Mouse (Mus musculus) Patski (cell line): ENCODE measurements around the gene Hnrnph1. TPM values are rescaled to one million over a fixed set of nuclear protein-coding genes. Genes with fewer than 3 reads are reported as not detected.
A peak's percentile ranks its signal among the peaks of the same experiment; 100 is the strongest.
"Not testable (repeated sequence)": the region's sequence is repeated elsewhere in the genome, so short reads cannot be mapped to it uniquely, and the experiment has no call there.

Experiments
- ATAC-seq: fragments of 100-300 bp; one replicate; pipeline ENCODE4 v1.8.0; 2021
- CTCF ChIA-PET: fragments of 350-600 bp; sonication (Branson Sonifier 250); formaldehyde crosslinking; loops from one replicate; lab custom pipeline; 2022; ENCODE audit warnings: inconsistent platforms; lab: Charles Lee
- POLR2A ChIA-PET: fragments of 350-600 bp; sonication (Branson Sonifier 250); formaldehyde crosslinking; loops from one replicate; lab custom pipeline; 2022; ENCODE audit warnings: antibody characterized with exemption, inconsistent platforms; lab: Charles Lee
- DNase-seq: peaks from one replicate; pipeline ENCODE4 v3.0.0-alpha.2; 2011; ENCODE audit warnings: low read depth, low spot score
- H3K27me3 ChIP-seq: fragments of 371-371 bp; one replicate; pipeline ENCODE4 v1.5.1; 2021
- CTCF ChIP-seq: fragments of 100-300 bp; IDR thresholded peaks from one replicate; pipeline ENCODE4 v1.5.1; 2021
- in situ Hi-C: fragments of 300-500 bp; cut with MboI; formaldehyde crosslinking; loops from 3 replicates; pipeline ENCODE4 v1.11.1; 2018; ENCODE audit warnings: low pct_unique_long_range_greater_than_20kb, mixed read lengths
- polyA plus RNA-seq: library from polyadenylated mRNA; unstranded; gene quantifications from one replicate; pipeline ENCODE4 v1.2.3, GENCODE M21; 2021

The Hnrnph1 gene
- polyA plus RNA-seq, 1 experiment from 2014 or later = 503 TPM

GRCm38 (mm10) chr11:50354162-50354561 lies 22.6 kb upstream of the Hnrnph1 start, which contains the start of gene Cby3:
TSS of gene Cby3 (plus strand) at chr11:50354462.
- in situ Hi-C loops = no loop called here

GRCm38 (mm10) chr11:50354851-50355250 lies 21.9 kb upstream of the Hnrnph1 start:
- H3K27me3 ChIP-seq = no peaks in the 10 kb centered on the region
- TF ChIP-seq CTCF = no peak
- CTCF ChIA-PET = interaction anchor here (0.6 to 2.8 kb wide), 8 partner anchors 9 to 421 kb away, joined by 3 to 13 read pairs (median 4); no protein-coding TSS in a partner anchor
- POLR2A ChIA-PET = interaction anchor here (1.0 to 2.1 kb wide), 2 partner anchors 22 to 51 kb away, joined by 3 to 7 read pairs; partner anchors contain the start of gene Hnrnph1
- DNase-seq = no peak
- peak; percentile 92 for ATAC-seq
- in situ Hi-C loops = no loop called here

More at GRCm38 (mm10) chr11:50354162-50354561, 22.6 kb upstream of the Hnrnph1 start, which contains the start of gene Cby3:
- ATAC-seq = no peak
- DNase-seq = no peak
- ChIA-PET POLR2A (interaction anchor here (1.0 to 2.1 kb wide), 2 partner anchors 23 to 51 kb away, joined by 3 to 7 read pairs; partner anchors contain the start of gene Hnrnph1), CTCF (interaction anchor here (0.9 to 2.8 kb wide), 7 partner anchors 9 to 124 kb away, joined by 3 to 13 read pairs (median 4); no protein-coding TSS in a partner anchor)
- no peaks in the 10 kb centered on the region for H3K27me3 ChIP-seq
- no peak for TF ChIP-seq CTCF

- ChIA-PET POLR2A (interaction anchor here (2.1 kb wide), 1 partner anchor 22 kb away, joined by 7 read pairs; the partner anchor contains the start of gene Hnrnph1), CTCF (interaction anchor here (0.6 to 2.8 kb wide), 7 partner anchors 9 to 422 kb away, joined by 3 to 13 read pairs (median 4); no protein-coding TSS in a partner anchor)
- TF ChIP-seq CTCF = no peak
- no peaks in the 10 kb centered on the region for H3K27me3 ChIP-seq
- in situ Hi-C loops = no loop called here
- ATAC-seq = peak; percentile 79
- DNase-seq = no peak
Observed at GRCm38 (mm10) chr11:50355395-50355794, 21.4 kb upstream of the Hnrnph1 start.

- CTCF ChIA-PET = no interaction called here
- ATAC-seq (no peak), DNase-seq (no peak)
- in situ Hi-C loops = no loop called here
- no peak for TF ChIP-seq CTCF
- H3K27me3 ChIP-seq = no peaks in the 10 kb centered on the region
- POLR2A ChIA-PET = interaction anchor here (0.6 kb wide), 3 partner anchors 217 to 1294 kb away, joined by 3 to 7 read pairs (median 3); no protein-coding TSS in a partner anchor
Observed at GRCm38 (mm10) chr11:50358950-50359861, 17.6 kb upstream of the Hnrnph1 start.

- POLR2A ChIA-PET = interaction anchor here (0.9 kb wide), 1 partner anchor 69 kb away, joined by 3 read pairs; the partner anchor contains the start of gene Maml1
Observed at GRCm38 (mm10) chr11:50361282-50361681, 15.5 kb upstream of the Hnrnph1 start.

GRCm38 (mm10) chr11:50364548-50364947 lies 12.2 kb upstream of the Hnrnph1 start:
- POLR2A ChIA-PET = interaction anchor here (1.2 to 1.3 kb wide), 2 partner anchors 13 to 139 kb away, joined by 3 to 4 read pairs; no protein-coding TSS in a partner anchor
- CTCF ChIA-PET = interaction anchor here (0.7 to 2.6 kb wide), 11 partner anchors 10 to 135 kb away, joined by 3 to 13 read pairs (median 4); partner anchors contain the start of genes Cby3 and Maml1
- no peaks in the 10 kb centered on the region for H3K27me3 ChIP-seq
- in situ Hi-C loops = no loop called here
- ATAC-seq (peak; percentile 49), DNase-seq (no peak)
- TF ChIP-seq CTCF = peak; percentile 84

More at GRCm38 (mm10) chr11:50361282-50361681, 15.5 kb upstream of the Hnrnph1 start:
- in situ Hi-C loops, H3K27me3 ChIP-seq, ATAC-seq, DNase-seq: not testable (repeated sequence)
- CTCF ChIA-PET = interaction anchor here (2.4 kb wide), 1 partner anchor 11 kb away, joined by 5 read pairs; no protein-coding TSS in a partner anchor

GRCm38 (mm10) chr11:50365322-50365721 lies 11.5 kb upstream of the Hnrnph1 start:
- POLR2A ChIA-PET = interaction anchor here (1.3 kb wide), 1 partner anchor 140 kb away, joined by 4 read pairs; no protein-coding TSS in a partner anchor
- CTCF ChIA-PET = interaction anchor here (1.2 to 2.6 kb wide), 6 partner anchors 11 to 73 kb away, joined by 3 to 13 read pairs (median 6); partner anchors contain the start of genes Cby3 and Maml1
- H3K27me3 ChIP-seq = no peaks in the 10 kb centered on the region
- ATAC-seq (no peak), DNase-seq (no peak)
- in situ Hi-C loops = loop anchor here (5.0 kb wide), 3 partner anchors 38 to 193 kb away; partner anchors contain the start of genes Canx and Mrnip
- no peak for TF ChIP-seq CTCF

GRCm38 (mm10) chr11:50367531-50367930 lies 9.3 kb upstream of the Hnrnph1 start:
- in situ Hi-C loops = loop anchor here (5.0 kb wide), 3 partner anchors 40 to 195 kb away; partner anchors contain the start of genes Canx and Mrnip
- DNase-seq = no peak
- POLR2A ChIA-PET = no interaction called here
- ATAC-seq = no peak
- TF ChIP-seq CTCF = no peak
- CTCF ChIA-PET = no interaction called here
- H3K27me3 ChIP-seq = no peaks in the 10 kb centered on the region

- CTCF ChIA-PET = no interaction called here
- DNase-seq (peak; percentile 50), ATAC-seq (peak; percentile 78)
- POLR2A ChIA-PET = no interaction called here
- TF ChIP-seq CTCF = no peak
- H3K27me3 ChIP-seq = no peaks in the 10 kb centered on the region
- in situ Hi-C loops = loop anchor here (5.0 kb wide), 3 partner anchors 42 to 197 kb away; partner anchors contain the start of genes Canx and Mrnip
Observed at GRCm38 (mm10) chr11:50369360-50369911, 7.4 kb upstream of the Hnrnph1 start.
